Mouse (Mus musculus): ENCODE data around the gene Nfil3. TPM values are rescaled to one million over a fixed set of nuclear protein-coding genes. Genes with fewer than 3 reads are reported as not detected.

The Nfil3 gene
- total RNA-seq (2012; rRNA removed), result 3.9 and 5.8 TPM in 2 replicates

GRCm38 (mm10) chr13:52980951-52981421 is at the start of gene Nfil3:
Gene Nfil3 (minus strand): TSS chr13:52981073.
- no peak for DNase-seq (ENCODE audit: low read depth, low spot score)
- Histone ChIP-seq H3K36me3 (ENCODE audit: control insufficient read depth, insufficient read depth, low read length, poor library complexity, severe bottlenecking) (no peaks in the 10 kb centered on the region), H3K4me3 (ENCODE audit: insufficient read depth in 1 of 2, low read depth in 1 of 2, low read length in 2 of 2, poor library complexity in 1 of 2, severe bottlenecking in 1 of 2) (peak within 1 kb of the TSS; percentile 96 to 98), H3K27ac (ENCODE audit: insufficient read depth, low read depth, low read length, poor library complexity, severe bottlenecking) (no peak within 1 kb of the TSS), H3K4me1 (ENCODE audit: control insufficient read depth in 2 of 2, insufficient read depth in 2 of 2, low read length in 2 of 2, poor library complexity in 1 of 2) (peaks cover 0 to 2% of the 10 kb centered on the region in 2 experiments; a peak in 2 of 4 replicates), H3K9me3 (ENCODE audit: control insufficient read depth, insufficient read depth, low read depth, low read length) (no peaks in the 10 kb centered on the region), H3K9ac (ENCODE audit: insufficient read depth, low read depth, low read length, poor library complexity, severe bottlenecking) (peak within 1 kb of the TSS; percentile 77)
- in situ Hi-C loops (cut with MboI; ENCODE audit: low sequenced_read_pairs in 2 of 2, unreplicated experiment in 2 of 2), result loop anchor here (10.0 to 25.0 kb wide), 3 partner anchors 146 to 269 kb away; no protein-coding TSS in a partner anchor
- TF ChIP-seq ZNF384 (IDR thresholded peaks at IDR 0.05; ENCODE audit: low read depth, low read length) (no peak), ZC3H11A (IDR thresholded peaks at IDR 0.05; ENCODE audit: borderline replicate concordance, low read depth, low read length) (no peak), MAFK (IDR thresholded peaks at IDR 0.05; ENCODE audit: insufficient read depth, low read depth, low read length) (no peak), CHD2 (IDR thresholded peaks at IDR 0.05; ENCODE audit: low read depth, low read length) (no peak), HCFC1 (IDR thresholded peaks at IDR 0.05; ENCODE audit: borderline replicate concordance, insufficient read depth, low read length) (no peak)

GRCm38 (mm10) chr13:53024285-53024684 is 43.4 kb upstream of the Nfil3 start:
- H3K36me3 ChIP-seq (ENCODE audit: control insufficient read depth, insufficient read depth, low read length, poor library complexity, severe bottlenecking), result no peaks in the 10 kb centered on the region; the same call in 1 of the 2 replicates
- no peak overlapping the region for H3K9ac ChIP-seq (ENCODE audit: insufficient read depth, low read depth, low read length, poor library complexity, severe bottlenecking)
- H3K4me3 ChIP-seq (ENCODE audit: insufficient read depth in 1 of 2, low read depth in 1 of 2, low read length in 2 of 2, poor library complexity in 1 of 2, severe bottlenecking in 1 of 2), result no peak overlapping the region
- H3K27ac ChIP-seq (ENCODE audit: insufficient read depth, low read depth, low read length, poor library complexity, severe bottlenecking), result no peak overlapping the region
- DNase-seq (ENCODE audit: low read depth, low spot score), result no peak
- no peaks in the 10 kb centered on the region for H3K9me3 ChIP-seq (ENCODE audit: control insufficient read depth, insufficient read depth, low read depth, low read length)
- no peak for TF ChIP-seq MAFK (IDR thresholded peaks at IDR 0.05; ENCODE audit: insufficient read depth, low read depth, low read length)
- no peak for TF ChIP-seq ZNF384 (IDR thresholded peaks at IDR 0.05; ENCODE audit: low read depth, low read length)
- TF ChIP-seq HCFC1 (IDR thresholded peaks at IDR 0.05; ENCODE audit: borderline replicate concordance, insufficient read depth, low read length), result no peak
- TF ChIP-seq CHD2 (IDR thresholded peaks at IDR 0.05; ENCODE audit: low read depth, low read length), result no peak
- no peak for TF ChIP-seq ZC3H11A (IDR thresholded peaks at IDR 0.05; ENCODE audit: borderline replicate concordance, low read depth, low read length)
- peaks cover 0 to 8% of the 10 kb centered on the region in 2 experiments; a peak in 2 of 4 replicates for H3K4me1 ChIP-seq (ENCODE audit: control insufficient read depth in 2 of 2, insufficient read depth in 2 of 2, low read length in 2 of 2, poor library complexity in 1 of 2)
- in situ Hi-C loops (cut with MboI; ENCODE audit: low sequenced_read_pairs in 2 of 2, unreplicated experiment in 2 of 2), result no loop called here

GRCm38 (mm10) chr13:53020282-53020681 is 39.4 kb upstream of the Nfil3 start:
- Histone ChIP-seq H3K4me1 (ENCODE audit: control insufficient read depth in 2 of 2, insufficient read depth in 2 of 2, low read length in 2 of 2, poor library complexity in 1 of 2) (peaks cover 0 to 8% of the 10 kb centered on the region in 2 experiments; a peak in 2 of 4 replicates), H3K27ac (ENCODE audit: insufficient read depth, low read depth, low read length, poor library complexity, severe bottlenecking) (no peak overlapping the region), H3K9ac (ENCODE audit: insufficient read depth, low read depth, low read length, poor library complexity, severe bottlenecking) (no peak overlapping the region), H3K9me3 (ENCODE audit: control insufficient read depth, insufficient read depth, low read depth, low read length) (no peaks in the 10 kb centered on the region), H3K36me3 (ENCODE audit: control insufficient read depth, insufficient read depth, low read length, poor library complexity, severe bottlenecking) (no peaks in the 10 kb centered on the region), H3K4me3 (ENCODE audit: insufficient read depth in 1 of 2, low read depth in 1 of 2, low read length in 2 of 2, poor library complexity in 1 of 2, severe bottlenecking in 1 of 2) (no peak overlapping the region)
- no peak for DNase-seq (ENCODE audit: low read depth, low spot score)
- TF ChIP-seq ZC3H11A (IDR thresholded peaks at IDR 0.05; ENCODE audit: borderline replicate concordance, low read depth, low read length) (no peak), MAFK (IDR thresholded peaks at IDR 0.05; ENCODE audit: insufficient read depth, low read depth, low read length) (no peak), CHD2 (IDR thresholded peaks at IDR 0.05; ENCODE audit: low read depth, low read length) (no peak)
- in situ Hi-C loops (cut with MboI; ENCODE audit: low sequenced_read_pairs in 2 of 2, unreplicated experiment in 2 of 2), result no loop called here

- in situ Hi-C loops (cut with MboI; ENCODE audit: low sequenced_read_pairs in 2 of 2, unreplicated experiment in 2 of 2), result no loop called here
- TF ChIP-seq ZC3H11A (IDR thresholded peaks at IDR 0.05; ENCODE audit: borderline replicate concordance, low read depth, low read length) (no peak), ZNF384 (IDR thresholded peaks at IDR 0.05; ENCODE audit: low read depth, low read length) (no peak)
- H3K4me3 ChIP-seq (ENCODE audit: insufficient read depth in 1 of 2, low read depth in 1 of 2, low read length in 2 of 2, poor library complexity in 1 of 2, severe bottlenecking in 1 of 2), result no peak overlapping the region
- H3K9ac ChIP-seq (ENCODE audit: insufficient read depth, low read depth, low read length, poor library complexity, severe bottlenecking), result no peak overlapping the region
- H3K27ac ChIP-seq (ENCODE audit: insufficient read depth, low read depth, low read length, poor library complexity, severe bottlenecking), result no peak overlapping the region
- DNase-seq (ENCODE audit: low read depth, low spot score), result no peak
- peaks cover 0 to 8% of the 10 kb centered on the region in 2 experiments; a peak in 2 of 4 replicates for H3K4me1 ChIP-seq (ENCODE audit: control insufficient read depth in 2 of 2, insufficient read depth in 2 of 2, low read length in 2 of 2, poor library complexity in 1 of 2)
- H3K36me3 ChIP-seq (ENCODE audit: control insufficient read depth, insufficient read depth, low read length, poor library complexity, severe bottlenecking), result no peaks in the 10 kb centered on the region
- no peaks in the 10 kb centered on the region for H3K9me3 ChIP-seq (ENCODE audit: control insufficient read depth, insufficient read depth, low read depth, low read length)
Observed at GRCm38 (mm10) chr13:53019532-53019931, 38.7 kb upstream of the Nfil3 start.

- Histone ChIP-seq H3K4me1 (ENCODE audit: control insufficient read depth in 2 of 2, insufficient read depth in 2 of 2, low read length in 2 of 2, poor library complexity in 1 of 2) (peaks cover 0 to 4% of the 10 kb centered on the region in 2 experiments; a peak in 2 of 4 replicates), H3K9ac (ENCODE audit: insufficient read depth, low read depth, low read length, poor library complexity, severe bottlenecking) (no peak overlapping the region), H3K27ac (ENCODE audit: insufficient read depth, low read depth, low read length, poor library complexity, severe bottlenecking) (no peak overlapping the region), H3K4me3 (ENCODE audit: insufficient read depth in 1 of 2, low read depth in 1 of 2, low read length in 2 of 2, poor library complexity in 1 of 2, severe bottlenecking in 1 of 2) (no peak overlapping the region), H3K36me3 (ENCODE audit: control insufficient read depth, insufficient read depth, low read length, poor library complexity, severe bottlenecking) (no peaks in the 10 kb centered on the region), H3K9me3 (ENCODE audit: control insufficient read depth, insufficient read depth, low read depth, low read length) (no peaks in the 10 kb centered on the region)
- in situ Hi-C loops (cut with MboI; ENCODE audit: low sequenced_read_pairs in 2 of 2, unreplicated experiment in 2 of 2), result no loop called here
- TF ChIP-seq ZC3H11A (IDR thresholded peaks at IDR 0.05; ENCODE audit: borderline replicate concordance, low read depth, low read length) (no peak), CHD2 (IDR thresholded peaks at IDR 0.05; ENCODE audit: low read depth, low read length) (no peak), HCFC1 (IDR thresholded peaks at IDR 0.05; ENCODE audit: borderline replicate concordance, insufficient read depth, low read length) (no peak), ZNF384 (IDR thresholded peaks at IDR 0.05; ENCODE audit: low read depth, low read length) (no peak), MAFK (IDR thresholded peaks at IDR 0.05; ENCODE audit: insufficient read depth, low read depth, low read length) (no peak)
- DNase-seq (ENCODE audit: low read depth, low spot score), result no peak
Observed at GRCm38 (mm10) chr13:53018976-53019375, 38.1 kb upstream of the Nfil3 start.

Data from ES-E14 (cell line).